Mouse (Mus musculus) forebrain, postnatal 0 days (tissue): Measurements from ENCODE around the gene Dusp16. TPM values are rescaled to one million over a fixed set of nuclear protein-coding genes. Genes with fewer than 3 reads are reported as not detected.

ENCODE experiments used
- ATAC-seq: fragments of 200-750 bp; cut with Nextera tagmentation; 2 replicates; pipeline ENCODE4 v1.8.0; 2017; ENCODE audit warnings: mild to moderate bottlenecking, moderate library complexity
- DNase-seq: peaks from one replicate; pipeline ENCODE4 v3.0.0-alpha.2; 2015
- H3K27ac ChIP-seq: fragments of 300-500 bp; sonication (generic); 2 replicates; pipeline ENCODE4 v1.5.1; 2014; ENCODE audit warnings: low read depth, mild to moderate bottlenecking, antibody characterized with exemption, low read length, moderate library complexity, mixed read lengths
- H3K27me3 ChIP-seq: fragments of 300-500 bp; sonication (generic); 2 replicates; pipeline ENCODE4 v1.6.1; 2014; ENCODE audit warnings: mild to moderate bottlenecking, low read length, mixed read lengths; ENCODE audit not compliant: insufficient read depth
- H3K36me3 ChIP-seq: fragments of 300-500 bp; sonication (generic); 2 replicates; pipeline ENCODE4 v1.6.1; 2014; ENCODE audit warnings: mild to moderate bottlenecking, moderate library complexity; ENCODE audit not compliant: insufficient read depth
- H3K4me1 ChIP-seq: fragments of 300-500 bp; sonication (generic); 2 replicates; pipeline ENCODE4 v1.6.1; 2014; ENCODE audit warnings: antibody characterized with exemption; ENCODE audit not compliant: insufficient read depth
- H3K4me2 ChIP-seq: fragments of 300-500 bp; sonication (generic); 2 replicates; pipeline ENCODE4 v1.6.1; 2014; ENCODE audit warnings: low read depth, mild to moderate bottlenecking, moderate library complexity
- H3K4me3 ChIP-seq: fragments of 300-500 bp; sonication (generic); 2 replicates; pipeline ENCODE4 v1.5.1; 2014; ENCODE audit warnings: low read depth, low read length, mixed read lengths
- H3K9ac ChIP-seq: fragments of 300-500 bp; sonication (generic); 2 replicates; pipeline ENCODE4 v1.6.1; 2014; ENCODE audit warnings: mild to moderate bottlenecking
- H3K9me3 ChIP-seq: fragments of 300-500 bp; sonication (generic); 2 replicates; pipeline ENCODE4 v1.6.1; 2016; ENCODE audit warnings: low read length
- CTCF ChIP-seq: sonication (generic); IDR thresholded peaks from 2 replicates; pipeline ENCODE4 v1.5.1; 2016; ENCODE audit warnings: antibody characterized with exemption, control low read depth, low read depth
- WGBS: fragments of 180-500 bp; shearing (Covaris S2); extraction: QIAGEN DNeasy Blood & Tissue Kit; methylation state at CpG from one replicate; pipeline ENCODE4 v1.1.7; 2014; 5-methylcytosine and 5-hydroxymethylcytosine counted together
- polyA plus RNA-seq: library from polyadenylated mRNA; unstranded; fragments of >200 nt; fragmentation: Nextera tagmentation; extraction: Ambion mirVana; gene quantifications from 2 replicates; pipeline ENCODE4 v1.2.1, GENCODE M21; 2015
- total RNA-seq: library from RNA; depleted of rRNA; stranded (reverse); fragments of >200 nt; gene quantifications from 2 replicates; pipeline ENCODE4 v1.2.3, GENCODE M21; 2014

Gene Dusp16
- total and polyA plus RNA-seq, 2 experiments from 2014 or later, result 2.7 to 5.7 TPM

GRCm38 (mm10) chr6:134721729-134722269 is 70.6 kb downstream of the Dusp16 start:
- no peak for ATAC-seq
- no peak overlapping the region for H3K27ac ChIP-seq
- WGBS, result 65% methylated on average over 6 of the region's 6 CpGs
- no peak overlapping the region for H3K4me3 ChIP-seq
- H3K4me2 ChIP-seq, result no peak overlapping the region
- no peaks in the 10 kb centered on the region for H3K36me3 ChIP-seq
- H3K27me3 ChIP-seq, result no peaks in the 10 kb centered on the region
- no peak for DNase-seq
- H3K4me1 ChIP-seq, result no peaks in the 10 kb centered on the region
- H3K9me3 ChIP-seq, result no peaks in the 10 kb centered on the region
- H3K9ac ChIP-seq, result no peak overlapping the region
- TF ChIP-seq CTCF, result no peak

GRCm38 (mm10) chr6:134720150-134720549 is 72.3 kb downstream of the Dusp16 start:
- Histone ChIP-seq H3K4me2 (no peak overlapping the region), H3K9me3 (no peaks in the 10 kb centered on the region), H3K4me1 (no peaks in the 10 kb centered on the region), H3K27me3 (no peaks in the 10 kb centered on the region), H3K36me3 (no peaks in the 10 kb centered on the region), H3K9ac (no peak overlapping the region), H3K27ac (no peak overlapping the region), H3K4me3 (no peak overlapping the region)
- ATAC-seq (no peak), DNase-seq (no peak)
- TF ChIP-seq CTCF, result no peak
- WGBS, result 81% methylated on average over 5 of the region's 5 CpGs

- 82% methylated on average over 5 of the region's 5 CpGs for WGBS
Measured at GRCm38 (mm10) chr6:134719156-134719555, 73.3 kb downstream of the Dusp16 start.

GRCm38 (mm10) chr6:134718668-134719065 is 73.8 kb downstream of the Dusp16 start:
- Histone ChIP-seq H3K4me2 (no peak overlapping the region), H3K4me3 (no peak overlapping the region), H3K27me3 (no peaks in the 10 kb centered on the region), H3K9ac (no peak overlapping the region), H3K9me3 (no peaks in the 10 kb centered on the region), H3K4me1 (no peaks in the 10 kb centered on the region), H3K36me3 (no peaks in the 10 kb centered on the region), H3K27ac (no peak overlapping the region)
- no peak for TF ChIP-seq CTCF
- DNase-seq, result no peak
- ATAC-seq, result no peak; the same call in 1 of the 2 replicates
- WGBS, result 88% methylated on average over 11 of the region's 11 CpGs

More at GRCm38 (mm10) chr6:134719156-134719555, 73.3 kb downstream of the Dusp16 start:
- no peaks in the 10 kb centered on the region for H3K36me3 ChIP-seq
- no peak overlapping the region for H3K27ac ChIP-seq
- no peak overlapping the region for H3K9ac ChIP-seq
- H3K9me3 ChIP-seq, result no peaks in the 10 kb centered on the region
- ATAC-seq (no peak), DNase-seq (no peak)
- no peaks in the 10 kb centered on the region for H3K4me1 ChIP-seq
- H3K27me3 ChIP-seq, result no peaks in the 10 kb centered on the region
- H3K4me3 ChIP-seq, result no peak overlapping the region
- TF ChIP-seq CTCF, result no peak
- H3K4me2 ChIP-seq, result no peak overlapping the region

GRCm38 (mm10) chr6:134717886-134718667 is 74.3 kb downstream of the Dusp16 start:
- Histone ChIP-seq H3K4me2 (no peak overlapping the region), H3K9me3 (no peaks in the 10 kb centered on the region), H3K9ac (no peak overlapping the region), H3K27me3 (no peaks in the 10 kb centered on the region), H3K36me3 (no peaks in the 10 kb centered on the region), H3K4me3 (no peak overlapping the region), H3K27ac (no peak overlapping the region), H3K4me1 (no peaks in the 10 kb centered on the region)
- TF ChIP-seq CTCF, result no peak
- ATAC-seq, result 0 out of 2 replicates have a peak, but pooled peaks have one; percentile 24
- WGBS, result 84% methylated on average over 20 of the region's 20 CpGs
- DNase-seq, result no peak

- DNase-seq (no peak), ATAC-seq (no peak)
- 83% methylated on average over 6 of the region's 6 CpGs for WGBS
- Histone ChIP-seq H3K4me1 (no peaks in the 10 kb centered on the region), H3K27me3 (no peaks in the 10 kb centered on the region), H3K4me2 (no peak overlapping the region), H3K4me3 (no peak overlapping the region), H3K36me3 (0 out of 2 replicates have a peak, but pooled peaks cover 4% of the 10 kb centered on the region), H3K9ac (no peak overlapping the region), H3K27ac (no peak overlapping the region), H3K9me3 (no peaks in the 10 kb centered on the region)
- no peak for TF ChIP-seq CTCF
Measured at GRCm38 (mm10) chr6:134716168-134716587, 76.2 kb downstream of the Dusp16 start.

- Histone ChIP-seq H3K9me3 (no peaks in the 10 kb centered on the region), H3K36me3 (0 out of 2 replicates have a peak, but pooled peaks cover 4% of the 10 kb centered on the region), H3K27ac (no peak overlapping the region), H3K4me3 (no peak overlapping the region), H3K4me2 (no peak overlapping the region), H3K9ac (no peak overlapping the region), H3K27me3 (no peaks in the 10 kb centered on the region), H3K4me1 (no peaks in the 10 kb centered on the region)
- no peak for DNase-seq
- WGBS, result 44% methylated on average over 1 of the region's 1 CpGs
- TF ChIP-seq CTCF, result no peak
- no peak for ATAC-seq
Measured at GRCm38 (mm10) chr6:134713897-134714296, 78.5 kb downstream of the Dusp16 start.
